Mouse (Mus musculus) layer of hippocampus, adult 11-12 months (tissue): ENCODE results near the gene Gnas.

Experiments
- DNase-seq: peaks from one replicate; pipeline ENCODE4 v3.0.0; 2022; ENCODE audit warnings: low spot score

Gnas gene

DNA sequence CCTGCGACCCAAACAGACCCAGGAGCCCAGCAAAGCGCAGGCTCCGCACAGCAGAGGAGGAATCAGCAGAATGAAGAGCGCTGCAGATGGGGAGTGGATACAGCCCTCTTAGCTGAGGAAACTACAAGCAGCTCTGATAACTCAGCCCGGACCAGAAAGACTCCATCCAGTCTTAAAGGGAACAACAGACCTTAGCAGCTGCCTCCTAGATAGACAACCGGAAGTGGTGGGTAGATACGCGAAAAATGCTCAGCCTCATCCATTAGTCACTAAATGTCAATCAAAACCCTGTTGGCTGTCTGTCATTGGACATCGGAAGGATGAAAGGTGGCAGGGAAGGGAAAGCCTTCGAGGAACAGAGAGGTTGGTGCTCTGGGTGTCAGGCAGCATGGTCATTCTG is 82.5 kb downstream of the Gnas start:
- DNase-seq, result no peak

DNA sequence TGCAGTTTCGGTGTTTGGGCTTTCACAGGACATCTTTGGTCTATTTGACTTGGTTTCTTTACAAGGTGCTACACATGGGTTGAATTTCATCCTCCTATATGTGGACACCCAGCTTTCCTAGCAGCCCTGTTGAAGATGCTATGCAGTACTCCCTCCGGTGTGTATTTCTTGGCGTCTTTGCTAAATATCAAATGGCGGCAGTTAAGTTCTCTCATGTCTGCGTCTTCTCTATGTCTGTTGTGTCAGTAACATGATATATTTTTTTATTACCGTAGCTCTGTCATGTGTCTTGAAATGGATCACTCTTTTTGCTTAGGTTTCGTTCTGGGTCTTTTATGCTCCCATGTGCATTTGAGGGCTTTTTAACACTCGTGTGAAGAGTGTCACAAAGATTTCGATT is 96.9 kb downstream of the Gnas start:
- no peak for DNase-seq

DNA sequence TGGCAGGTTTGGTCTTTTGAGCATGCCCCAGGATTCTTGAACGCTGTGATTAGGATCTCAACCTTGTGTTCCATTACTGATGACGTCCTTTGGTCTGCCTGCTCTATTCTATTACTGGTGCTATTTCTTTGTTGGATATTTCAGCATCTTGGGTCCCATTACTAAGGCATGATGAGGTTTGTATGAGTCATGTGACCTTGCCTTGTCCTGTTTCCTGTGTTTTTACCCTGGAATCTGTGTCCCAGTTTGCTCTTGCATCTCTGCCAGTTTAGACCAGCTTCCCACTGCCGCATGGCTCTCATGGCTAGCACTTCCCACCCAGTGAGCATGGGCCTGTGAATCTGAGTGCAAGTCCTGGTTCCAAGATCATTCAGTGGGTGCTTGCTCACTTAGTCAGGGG is 107.8 kb downstream of the Gnas start:
- DNase-seq, result no peak

DNA sequence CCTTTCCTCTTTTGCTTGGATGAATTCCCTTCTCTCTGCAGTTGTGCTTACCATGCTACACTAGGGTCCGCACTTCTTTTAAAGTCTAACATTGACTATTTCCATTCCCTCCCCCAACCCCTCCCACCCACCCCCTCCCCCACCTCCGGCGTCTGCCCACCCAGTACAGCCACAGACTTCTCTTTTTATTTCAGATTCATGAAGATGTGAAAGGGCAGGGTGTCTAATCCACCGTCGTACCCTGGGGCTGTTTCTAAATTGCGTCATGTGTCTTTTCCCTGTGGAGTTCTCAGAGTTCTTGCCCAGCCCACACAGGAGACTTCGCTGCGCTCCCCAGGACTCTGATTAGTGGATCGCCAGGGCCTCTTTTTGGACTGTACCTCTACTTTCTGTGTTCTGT is 108.4 kb downstream of the Gnas start:
- DNase-seq, result no peak

DNA sequence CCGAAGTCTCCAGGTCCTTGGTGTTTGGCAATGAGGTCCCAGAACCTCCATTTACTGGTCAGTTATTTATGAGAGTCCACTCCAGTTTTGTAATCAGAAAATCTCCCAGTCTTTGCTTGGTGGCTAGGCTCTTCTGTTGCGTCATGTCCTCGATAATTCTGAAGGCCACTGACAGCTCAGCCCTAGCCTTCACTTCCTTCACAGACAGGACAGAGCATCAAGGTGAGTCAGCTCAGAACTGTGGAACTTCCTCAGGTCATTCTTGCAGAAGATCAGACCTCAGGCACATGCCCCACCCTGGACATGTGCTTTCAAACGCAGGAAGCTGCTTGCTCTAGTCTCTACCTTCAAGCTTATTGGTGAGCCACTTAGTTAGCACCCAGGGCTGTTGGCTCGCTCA is 109.3 kb downstream of the Gnas start:
- DNase-seq, result no peak
